Mouse (Mus musculus) spleen, adult 18-20 months (tissue): ENCODE results near the gene Zc3h8.

Experiments used
- DNase-seq, 2 experiments: peaks; one replicate each; pipeline ENCODE4 v3.0.0; 2022; ENCODE audit warnings: mixed read lengths in 2 of 2

Zc3h8 gene

GRCm38 (mm10) chr2:128890661-128891335, 53.1 kb downstream of the Zc3h8 start:
- no peak for DNase-seq

- no peak for DNase-seq
Observed at GRCm38 (mm10) chr2:128887866-128888550, 55.9 kb downstream of the Zc3h8 start.

- DNase-seq: no peak
Observed at GRCm38 (mm10) chr2:128885225-128885811, 58.6 kb downstream of the Zc3h8 start.

- peak in 1 of 2 experiments; percentile 17 for DNase-seq
Observed at GRCm38 (mm10) chr2:128881236-128881635, 62.6 kb downstream of the Zc3h8 start.
